Mouse (Mus musculus) heart, embryonic 11.5 days (tissue): ENCODE data around the gene Cdc5l. TPM values are rescaled to one million over a fixed set of nuclear protein-coding genes. Genes with fewer than 3 reads are reported as not detected.

ENCODE experiments used
- ATAC-seq: fragments of 200-750 bp; cut with Nextera tagmentation; replicated peaks from 2 replicates; pipeline ENCODE4 v1.8.0; 2017; ENCODE audit warnings: moderate library complexity; ENCODE audit not compliant: insufficient number of reproducible peaks, low FRiP score, low TSS enrichment
- H3K27ac ChIP-seq: fragments of 300-500 bp; sonication (generic); 2 replicates; pipeline ENCODE4 v1.5.1; 2014; ENCODE audit warnings: mild to moderate bottlenecking, low read depth, low read length
- H3K27me3 ChIP-seq: fragments of 300-500 bp; sonication (generic); 2 replicates; pipeline ENCODE4 v1.6.1; 2014; ENCODE audit warnings: mild to moderate bottlenecking, low read length, mixed read lengths; ENCODE audit not compliant: control insufficient read depth, insufficient read depth
- H3K36me3 ChIP-seq: fragments of 300-500 bp; sonication (generic); 2 replicates; pipeline ENCODE4 v1.6.1; 2014; ENCODE audit warnings: mild to moderate bottlenecking, low read length, moderate library complexity, mixed read lengths; ENCODE audit not compliant: control insufficient read depth, insufficient read depth
- H3K4me1 ChIP-seq: fragments of 300-500 bp; sonication (generic); 2 replicates; pipeline ENCODE4 v1.6.1; 2014; ENCODE audit warnings: low read length; ENCODE audit not compliant: control insufficient read depth, insufficient read depth
- H3K4me2 ChIP-seq: fragments of 300-500 bp; sonication (generic); 2 replicates; pipeline ENCODE4 v1.6.1; 2014; ENCODE audit warnings: mild to moderate bottlenecking, moderate library complexity
- H3K4me3 ChIP-seq: fragments of 300-500 bp; sonication (generic); 2 replicates; pipeline ENCODE4 v1.5.1; 2014; ENCODE audit warnings: low read depth, low read length
- H3K9ac ChIP-seq: fragments of 300-500 bp; sonication (generic); 2 replicates; pipeline ENCODE4 v1.6.1; 2014; ENCODE audit warnings: mild to moderate bottlenecking, low read depth, low read length, moderate library complexity
- H3K9me3 ChIP-seq: fragments of 300-500 bp; sonication (generic); replicated peaks from 2 replicates; pipeline ENCODE4 v1.6.1; 2016; ENCODE audit warnings: low read length; ENCODE audit not compliant: control insufficient read depth
- WGBS: fragments of 180-500 bp; shearing (Covaris S2); extraction: QIAGEN DNeasy Blood & Tissue Kit; methylation state at CpG from one replicate; pipeline ENCODE4 v1.1.7; 2014; ENCODE audit not compliant: insufficient replicate concordance; 5-methylcytosine and 5-hydroxymethylcytosine counted together
- polyA plus RNA-seq: library from polyadenylated mRNA; unstranded; fragments of >200 nt; fragmentation: Nextera tagmentation; extraction: Ambion mirVana; gene quantifications from 2 replicates; pipeline ENCODE4 v1.2.1, GENCODE M21; 2014

Gene Cdc5l
- polyA plus RNA-seq, 1 experiment from 2014 or later = 57.5 TPM

- H3K4me1 ChIP-seq = no peaks in the 10 kb centered on the region
- no peak overlapping the region for H3K27ac ChIP-seq
- H3K9me3 ChIP-seq = no peaks in the 10 kb centered on the region
- no peak overlapping the region for H3K4me3 ChIP-seq
- no peak for ATAC-seq
- 58% methylated on average over 4 of the region's 5 CpGs for WGBS
- no peaks in the 10 kb centered on the region for H3K27me3 ChIP-seq
- no peak overlapping the region for H3K4me2 ChIP-seq
- no peaks in the 10 kb centered on the region for H3K36me3 ChIP-seq
- no peak overlapping the region for H3K9ac ChIP-seq
Measured at GRCm38 (mm10) chr17:45370535-45370934, 63.0 kb downstream of the Cdc5l start.

- WGBS = 65% methylated on average over 7 of the region's 7 CpGs
- no peak overlapping the region for H3K4me3 ChIP-seq
- no peak overlapping the region for H3K9ac ChIP-seq
- H3K27ac ChIP-seq = no peak overlapping the region
- ATAC-seq = no peak
- H3K36me3 ChIP-seq = no peaks in the 10 kb centered on the region
- no peaks in the 10 kb centered on the region for H3K9me3 ChIP-seq
- H3K4me1 ChIP-seq = no peaks in the 10 kb centered on the region
- no peak overlapping the region for H3K4me2 ChIP-seq
- H3K27me3 ChIP-seq = no peaks in the 10 kb centered on the region
Measured at GRCm38 (mm10) chr17:45364871-45365270, 68.7 kb downstream of the Cdc5l start.

GRCm38 (mm10) chr17:45360950-45361349, 72.6 kb downstream of the Cdc5l start:
- H3K27me3 ChIP-seq = 0 out of 2 replicates have a peak, but pooled peaks cover 5% of the 10 kb centered on the region
- H3K4me2 ChIP-seq = no peak overlapping the region
- H3K9me3 ChIP-seq = no peaks in the 10 kb centered on the region
- H3K4me1 ChIP-seq = no peaks in the 10 kb centered on the region
- no peak overlapping the region for H3K27ac ChIP-seq
- no peak for ATAC-seq
- H3K4me3 ChIP-seq = no peak overlapping the region
- H3K9ac ChIP-seq = no peak overlapping the region
- 93% methylated on average over 3 of the region's 3 CpGs for WGBS
- no peaks in the 10 kb centered on the region for H3K36me3 ChIP-seq

- Histone ChIP-seq H3K9ac (no peak overlapping the region), H3K9me3 (no peaks in the 10 kb centered on the region), H3K4me1 (no peaks in the 10 kb centered on the region), H3K4me2 (no peak overlapping the region), H3K4me3 (no peak overlapping the region), H3K27ac (no peak overlapping the region), H3K27me3 (0 out of 2 replicates have a peak, but pooled peaks cover 5% of the 10 kb centered on the region), H3K36me3 (no peaks in the 10 kb centered on the region)
- ATAC-seq = no peak
- WGBS = 68% methylated on average over 5 of the region's 5 CpGs
Measured at GRCm38 (mm10) chr17:45359443-45359842, 74.1 kb downstream of the Cdc5l start.

- Histone ChIP-seq H3K27ac (no peak overlapping the region), H3K36me3 (no peaks in the 10 kb centered on the region), H3K4me1 (no peaks in the 10 kb centered on the region), H3K27me3 (0 out of 2 replicates have a peak, but pooled peaks cover 5% of the 10 kb centered on the region), H3K4me3 (no peak overlapping the region), H3K9me3 (no peaks in the 10 kb centered on the region), H3K9ac (no peak overlapping the region), H3K4me2 (no peak overlapping the region)
- WGBS = 76% methylated on average over 9 of the region's 9 CpGs
- no peak for ATAC-seq
Measured at GRCm38 (mm10) chr17:45356431-45356830, 77.1 kb downstream of the Cdc5l start.

- H3K27ac ChIP-seq = no peak overlapping the region
- H3K4me3 ChIP-seq = no peak overlapping the region
- ATAC-seq = no peak
- H3K27me3 ChIP-seq = no peaks in the 10 kb centered on the region
- peaks cover 3% of the 10 kb centered on the region; the same call in 1 of the 2 replicates for H3K9me3 ChIP-seq
- 81% methylated on average over 4 of the region's 4 CpGs for WGBS
- no peak overlapping the region for H3K9ac ChIP-seq
- H3K4me2 ChIP-seq = no peak overlapping the region
- H3K36me3 ChIP-seq = no peaks in the 10 kb centered on the region
- no peaks in the 10 kb centered on the region for H3K4me1 ChIP-seq
Measured at GRCm38 (mm10) chr17:45347951-45348350, 85.6 kb downstream of the Cdc5l start.

Other genes with a start within 250 kb of the Cdc5l start
- 0.86 and 1.2 TPM in 2 replicates for gene Spats1, start 41.7 kb upstream of the Cdc5l start, polyA plus RNA-seq
- gene Aars2, start 73.1 kb upstream of the Cdc5l start, polyA plus RNA-seq = 12.1 and 18.5 TPM in 2 replicates
- 0.13 and 0.23 TPM in 2 replicates for gene Tcte1, start 89.7 kb upstream of the Cdc5l start, polyA plus RNA-seq
- gene Tmem151b, start 115.9 kb upstream of the Cdc5l start, polyA plus RNA-seq = 1.00 and 1.0 TPM in 2 replicates
- gene Nfkbie, start 122.0 kb upstream of the Cdc5l start, polyA plus RNA-seq = 2.4 TPM in 2 replicates
- gene Slc35b2, start 130.1 kb upstream of the Cdc5l start, polyA plus RNA-seq = 87.2 and 91.0 TPM in 2 replicates
- gene Hsp90ab1, start 139.5 kb upstream of the Cdc5l start, polyA plus RNA-seq = 1,458 and 1,495 TPM in 2 replicates
- 52.7 and 61.2 TPM in 2 replicates for gene Slc29a1, start 165.9 kb upstream of the Cdc5l start, polyA plus RNA-seq
- gene Mymx, start 168.4 kb upstream of the Cdc5l start, polyA plus RNA-seq = 1.4 TPM in 1 of 2 replicates, not detected in the other
- 0.32 and 0.52 TPM in 2 replicates for gene Capn11, start 225.6 kb upstream of the Cdc5l start, polyA plus RNA-seq